Mouse (Mus musculus) liver, embryonic 13.5 days (tissue): ENCODE measurements at regions not wholly inside any gene's neighbourhood (a gene's known extent, or its start where the extent isn't known, plus 50 kb on each side); places are given as distances from the start of the nearest gene placed in this dataset.
"Not testable (repeated sequence)": the region's sequence is repeated elsewhere in the genome, so short reads cannot be mapped to it uniquely, and the experiment has no call there.

Experiments used
- ATAC-seq: fragments of 200-750 bp; cut with Nextera tagmentation; 2 replicates; pipeline ENCODE4 v1.8.0; 2017; ENCODE audit warnings: low read depth, mild to moderate bottlenecking, moderate number of reproducible peaks, moderate library complexity
- DNase-seq: peaks from one replicate; pipeline ENCODE4 v3.0.0; 2022
- H3K27ac ChIP-seq: fragments of 300-500 bp; sonication (generic); 2 replicates; pipeline ENCODE4 v1.5.1; 2015; ENCODE audit warnings: moderate library complexity, mild to moderate bottlenecking, inconsistent platforms
- H3K27me3 ChIP-seq: fragments of 300-500 bp; sonication (generic); 2 replicates; pipeline ENCODE4 v1.6.1; 2015; ENCODE audit warnings: mild to moderate bottlenecking, inconsistent platforms
- H3K36me3 ChIP-seq: fragments of 300-500 bp; sonication (generic); 2 replicates; pipeline ENCODE4 v1.6.1; 2015; ENCODE audit warnings: mild to moderate bottlenecking, inconsistent platforms
- H3K4me1 ChIP-seq: fragments of 300-500 bp; sonication (generic); replicated peaks from 2 replicates; pipeline ENCODE4 v1.6.1; 2015; ENCODE audit warnings: inconsistent platforms
- H3K4me2 ChIP-seq: fragments of 300-500 bp; sonication (generic); 2 replicates; pipeline ENCODE4 v1.6.1; 2015; ENCODE audit warnings: inconsistent platforms, mild to moderate bottlenecking, moderate library complexity
- H3K4me3 ChIP-seq: fragments of 300-500 bp; sonication (generic); replicated peaks from 2 replicates; pipeline ENCODE4 v1.5.1; 2015; ENCODE audit warnings: mild to moderate bottlenecking, inconsistent platforms
- H3K9ac ChIP-seq: fragments of 300-500 bp; sonication (generic); 2 replicates; pipeline ENCODE4 v1.6.1; 2015; ENCODE audit warnings: mild to moderate bottlenecking, inconsistent platforms
- H3K9me3 ChIP-seq: fragments of 300-500 bp; sonication (generic); replicated peaks from 2 replicates; pipeline ENCODE4 v1.6.1; 2016; ENCODE audit warnings: inconsistent platforms
- WGBS: fragments of 180-500 bp; shearing (Covaris S2); methylation state at CpG from one replicate; pipeline ENCODE4 v1.1.7; 2015; ENCODE audit not compliant: insufficient replicate concordance; 5-methylcytosine and 5-hydroxymethylcytosine counted together

- Histone ChIP-seq H3K36me3 (no peaks in the 10 kb centered on the region), H3K27me3 (no peaks in the 10 kb centered on the region), H3K4me3 (no peak overlapping the region), H3K27ac (no peak overlapping the region), H3K4me2 (no peak overlapping the region), H3K9ac (no peak overlapping the region), H3K4me1 (no peaks in the 10 kb centered on the region), H3K9me3 (no peaks in the 10 kb centered on the region)
- WGBS: 62% methylated on average over 6 of the region's 6 CpGs
- ATAC-seq: no peak
- no peak for DNase-seq
Observed at GRCm38 (mm10) chr4:71307176-71307612, 450.6 kb downstream of the Gm11232 start.

- H3K4me2 ChIP-seq: no peak overlapping the region
- no peaks in the 10 kb centered on the region for H3K36me3 ChIP-seq
- WGBS: 74% methylated on average over 6 of the region's 6 CpGs
- no peak for DNase-seq
- H3K9ac ChIP-seq: no peak overlapping the region
- H3K4me3 ChIP-seq: no peak overlapping the region
- no peaks in the 10 kb centered on the region for H3K4me1 ChIP-seq
- ATAC-seq: no peak
- no peaks in the 10 kb centered on the region for H3K27me3 ChIP-seq
- H3K27ac ChIP-seq: no peak overlapping the region
- H3K9me3 ChIP-seq: no peaks in the 10 kb centered on the region
Observed at GRCm38 (mm10) chr4:71306690-71307089, 451.1 kb downstream of the Gm11232 start.

GRCm38 (mm10) chr4:71295716-71296115, 462.0 kb downstream of the Gm11232 start:
- H3K27me3 ChIP-seq, H3K27ac ChIP-seq, H3K4me2 ChIP-seq, H3K4me1 ChIP-seq, H3K36me3 ChIP-seq, H3K9me3 ChIP-seq, H3K9ac ChIP-seq, ATAC-seq, H3K4me3 ChIP-seq, DNase-seq: not testable (repeated sequence)
- 63% methylated on average over 3 of the region's 3 CpGs for WGBS

- Histone ChIP-seq H3K9me3 (no peaks in the 10 kb centered on the region), H3K36me3 (no peaks in the 10 kb centered on the region), H3K4me1 (no peaks in the 10 kb centered on the region), H3K27ac (no peak overlapping the region), H3K4me3 (peak overlapping the region; percentile 44), H3K27me3 (no peaks in the 10 kb centered on the region), H3K9ac (no peak overlapping the region), H3K4me2 (peak overlapping the region; percentile 47)
- 23% methylated on average over 10 of the region's 10 CpGs for whole genome bisulfite sequencing
- no peak for DNase-seq
- peak; percentile 58; the same call in 1 of the 2 replicates for ATAC-seq
Observed at GRCm38 (mm10) chr4:71291741-71292149, 466.0 kb downstream of the Gm11232 start.

GRCm38 (mm10) chr4:71291111-71291740, 466.5 kb downstream of the Gm11232 start:
- peak; percentile 69 for ATAC-seq
- H3K4me3 ChIP-seq: peak overlapping the region; percentile 44

GRCm38 (mm10) chr4:71283147-71283546, 474.6 kb downstream of the Gm11232 start:
- Histone ChIP-seq H3K4me3 (no peak overlapping the region), H3K27me3 (no peaks in the 10 kb centered on the region), H3K27ac (no peak overlapping the region), H3K36me3 (no peaks in the 10 kb centered on the region), H3K4me2 (no peak overlapping the region), H3K4me1 (no peaks in the 10 kb centered on the region), H3K9me3 (no peaks in the 10 kb centered on the region), H3K9ac (no peak overlapping the region)
- 60% methylated on average over 1 of the region's 1 CpGs for WGBS
- ATAC-seq (no peak), DNase-seq (no peak)

More at GRCm38 (mm10) chr4:71291111-71291740, 466.5 kb downstream of the Gm11232 start:
- H3K9me3 ChIP-seq, H3K4me1 ChIP-seq, H3K27ac ChIP-seq, H3K9ac ChIP-seq, DNase-seq, H3K27me3 ChIP-seq, H3K36me3 ChIP-seq: not testable (repeated sequence)
- WGBS: 69% methylated on average over 22 of the region's 22 CpGs
- H3K4me2 ChIP-seq: peak overlapping the region; percentile 47

- Histone ChIP-seq H3K9me3 (no peaks in the 10 kb centered on the region), H3K4me1 (no peaks in the 10 kb centered on the region), H3K4me2 (no peak overlapping the region), H3K27me3 (no peaks in the 10 kb centered on the region), H3K27ac (no peak overlapping the region), H3K36me3 (no peaks in the 10 kb centered on the region), H3K9ac (no peak overlapping the region), H3K4me3 (no peak overlapping the region)
- ATAC-seq: no peak
- DNase-seq: no peak
- 31% methylated on average over 1 of the region's 1 CpGs for WGBS
Observed at GRCm38 (mm10) chr4:71279710-71280109, 478.1 kb downstream of the Gm11232 start.

- Histone ChIP-seq H3K4me1 (no peaks in the 10 kb centered on the region), H3K4me2 (no peak overlapping the region), H3K27ac (no peak overlapping the region), H3K9me3 (no peaks in the 10 kb centered on the region), H3K36me3 (no peaks in the 10 kb centered on the region), H3K9ac (no peak overlapping the region), H3K4me3 (no peak overlapping the region), H3K27me3 (no peaks in the 10 kb centered on the region)
- DNase-seq (no peak), ATAC-seq (no peak)
- WGBS: 54% methylated on average over 2 of the region's 2 CpGs
Observed at GRCm38 (mm10) chr4:71259897-71260296, 497.9 kb downstream of the Gm11232 start.

GRCm38 (mm10) chr4:71230497-71230872, 527.3 kb downstream of the Gm11232 start:
- Histone ChIP-seq H3K27ac (no peak overlapping the region), H3K9ac (no peak overlapping the region), H3K9me3 (no peaks in the 10 kb centered on the region), H3K4me2 (no peak overlapping the region), H3K4me3 (no peak overlapping the region), H3K27me3 (no peaks in the 10 kb centered on the region), H3K4me1 (no peaks in the 10 kb centered on the region), H3K36me3 (no peaks in the 10 kb centered on the region)
- 58% methylated on average over 4 of the region's 4 CpGs for WGBS
- ATAC-seq (no peak), DNase-seq (no peak)

- Histone ChIP-seq H3K36me3 (no peaks in the 10 kb centered on the region), H3K9ac (no peak overlapping the region), H3K9me3 (no peaks in the 10 kb centered on the region), H3K4me1 (no peaks in the 10 kb centered on the region), H3K27me3 (no peaks in the 10 kb centered on the region), H3K4me2 (no peak overlapping the region), H3K4me3 (no peak overlapping the region), H3K27ac (no peak overlapping the region)
- no peak for DNase-seq
- WGBS: 71% methylated on average over 3 of the region's 3 CpGs
- ATAC-seq: no peak
Observed at GRCm38 (mm10) chr4:71229796-71230496, 527.8 kb downstream of the Gm11232 start.

GRCm38 (mm10) chr4:71226653-71227052, 531.1 kb downstream of the Gm11232 start:
- 25% methylated on average over 4 of the region's 4 CpGs for WGBS

GRCm38 (mm10) chr4:71218060-71218459, 539.7 kb downstream of the Gm11232 start:
- ATAC-seq: no peak

More at GRCm38 (mm10) chr4:71226653-71227052, 531.1 kb downstream of the Gm11232 start:
- ATAC-seq (no peak), DNase-seq (no peak)
- no peak overlapping the region for H3K9ac ChIP-seq
- H3K9me3 ChIP-seq: no peaks in the 10 kb centered on the region
- H3K27me3 ChIP-seq: no peaks in the 10 kb centered on the region
- no peaks in the 10 kb centered on the region for H3K36me3 ChIP-seq
- no peak overlapping the region for H3K4me3 ChIP-seq
- H3K4me2 ChIP-seq: no peak overlapping the region
- H3K27ac ChIP-seq: no peak overlapping the region
- H3K4me1 ChIP-seq: no peaks in the 10 kb centered on the region

More at GRCm38 (mm10) chr4:71218060-71218459, 539.7 kb downstream of the Gm11232 start:
- H3K4me2 ChIP-seq: no peak overlapping the region
- DNase-seq: no peak
- H3K27me3 ChIP-seq: no peaks in the 10 kb centered on the region
- H3K4me1 ChIP-seq: no peaks in the 10 kb centered on the region
- no peak overlapping the region for H3K9ac ChIP-seq
- H3K4me3 ChIP-seq: no peak overlapping the region
- H3K36me3 ChIP-seq: no peaks in the 10 kb centered on the region
- WGBS: 54% methylated on average over 3 of the region's 3 CpGs
- H3K27ac ChIP-seq: no peak overlapping the region
- no peaks in the 10 kb centered on the region for H3K9me3 ChIP-seq
